Mouse (Mus musculus) erythroblast, embryonic 14.5 days (primary cell): Measurements from ENCODE around the gene Flt4. TPM values are rescaled to one million over a fixed set of nuclear protein-coding genes. Genes with fewer than 3 reads are reported as not detected.

Experiments used
- H3K27me3 ChIP-seq: 2 replicates; pipeline ENCODE4 v1.6.1; 2012; ENCODE audit warnings: inconsistent platforms; ENCODE audit not compliant: control insufficient read depth
- H3K36me3 ChIP-seq: 2 replicates; pipeline ENCODE4 v1.6.1; 2012; ENCODE audit warnings: mild to moderate bottlenecking, inconsistent platforms; ENCODE audit not compliant: control insufficient read depth
- H3K4me1 ChIP-seq: 2 replicates; pipeline ENCODE4 v1.6.1; 2012; ENCODE audit warnings: inconsistent platforms; ENCODE audit not compliant: control insufficient read depth
- H3K4me3 ChIP-seq: replicated peaks from 2 replicates; pipeline ENCODE3; 2012; ENCODE audit warnings: moderate library complexity, mild to moderate bottlenecking, inconsistent platforms
- H3K9me3 ChIP-seq: 2 replicates; pipeline ENCODE4 v1.6.1; 2012; ENCODE audit warnings: low read length, inconsistent platforms, mixed read lengths; ENCODE audit not compliant: control insufficient read depth
- GATA1 ChIP-seq: IDR thresholded peaks from 2 replicates; pipeline ENCODE4 v1.6.1; 2012; ENCODE audit warnings: low read length, inconsistent platforms, mixed read lengths
- TAL1 ChIP-seq: IDR thresholded peaks from 3 replicates; pipeline ENCODE4 v1.6.1; 2012; ENCODE audit warnings: low read length, inconsistent platforms, mixed read lengths
- polyA plus RNA-seq: library from polyadenylated mRNA; stranded (reverse); fragments of >175 nt; gene quantifications from 2 replicates; pipeline ENCODE4 v1.2.3, GENCODE M21; 2012

Gene Flt4
- polyA plus RNA-seq, 1 experiment: 0.04 TPM

DNA sequence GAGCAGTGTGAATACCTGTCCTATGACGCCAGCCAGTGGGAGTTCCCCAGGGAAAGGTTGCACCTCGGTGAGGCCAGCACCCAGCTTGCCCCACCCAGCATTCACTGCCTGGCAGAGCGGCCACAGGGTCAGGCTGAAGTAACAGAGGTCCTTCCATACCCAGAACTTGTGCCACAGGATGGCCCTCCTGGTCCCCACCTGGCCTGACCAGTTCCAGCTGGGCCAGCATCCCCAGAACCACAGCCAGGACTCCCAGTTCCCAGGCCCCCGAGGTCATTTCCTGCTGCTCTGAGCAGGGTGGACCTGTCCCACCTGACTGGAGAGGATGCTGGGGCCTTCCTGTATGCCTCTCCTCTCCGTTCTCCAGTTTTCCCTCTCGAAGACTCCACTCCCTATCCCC, 26.6 kb downstream of the Flt4 start:
- Histone ChIP-seq H3K4me3 (no peak overlapping the region), H3K27me3 (peaks cover 46% of the 10 kb centered on the region), H3K4me1 (no peaks in the 10 kb centered on the region; the same call in 1 of the 2 replicates), H3K9me3 (no peaks in the 10 kb centered on the region), H3K36me3 (no peaks in the 10 kb centered on the region)
- TF ChIP-seq GATA1 (no peak), TAL1 (no peak)

GRCm38 (mm10) chr11:49636449-49636848, 27.4 kb downstream of the Flt4 start:
- Histone ChIP-seq H3K27me3 (peaks cover 46% of the 10 kb centered on the region), H3K36me3 (no peaks in the 10 kb centered on the region), H3K4me1 (no peaks in the 10 kb centered on the region; the same call in 1 of the 2 replicates), H3K9me3 (no peaks in the 10 kb centered on the region), H3K4me3 (no peak overlapping the region)
- TF ChIP-seq TAL1: no peak
- TF ChIP-seq GATA1: no peak

GRCm38 (mm10) chr11:49645677-49646076, 36.6 kb downstream of the Flt4 start:
- TF ChIP-seq TAL1 (no peak), GATA1 (no peak)

DNA sequence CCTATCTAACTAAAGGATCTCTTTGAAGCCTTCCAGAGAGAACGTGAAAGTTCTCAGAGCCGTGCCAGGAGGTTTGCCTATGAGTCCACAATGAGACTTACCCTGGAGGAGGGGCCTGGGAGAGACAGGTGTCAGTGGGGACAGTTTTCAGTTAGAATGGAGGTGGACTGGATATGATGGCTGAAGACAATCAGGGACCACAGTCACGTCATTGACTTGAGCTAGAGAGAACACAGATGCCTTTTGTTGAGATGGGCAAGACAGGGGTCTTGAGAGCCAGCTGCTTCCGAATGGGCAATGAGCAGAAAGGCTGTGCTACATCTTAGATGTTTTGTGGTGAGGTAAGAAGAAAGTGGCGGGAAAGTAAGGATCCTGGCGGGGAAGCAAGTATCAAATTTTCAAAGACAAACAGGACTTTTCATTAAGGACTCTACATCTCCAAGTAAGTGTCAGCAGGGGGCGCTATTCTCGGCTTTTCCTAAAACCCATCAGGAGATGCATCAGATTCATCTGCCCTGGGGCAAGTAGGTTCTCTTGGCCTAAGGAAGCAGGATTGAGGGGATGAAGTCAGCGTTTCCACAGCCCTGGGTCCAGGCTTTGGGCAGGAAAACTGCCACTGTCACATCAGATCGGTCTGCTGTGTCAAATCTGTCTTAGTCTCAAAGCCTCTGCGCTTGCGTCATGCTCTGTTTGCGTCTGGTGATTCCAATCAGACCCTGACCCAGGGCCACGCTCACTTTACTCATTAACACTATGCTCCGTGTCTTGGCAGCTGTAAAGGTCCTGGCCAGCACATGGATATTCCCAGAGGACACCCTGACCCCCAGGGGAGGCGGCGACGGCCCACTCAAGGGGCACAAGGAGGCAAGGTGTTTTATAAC, 41.3 kb downstream of the Flt4 start:
- Histone ChIP-seq H3K27me3 (no peaks in the 10 kb centered on the region), H3K9me3 (peaks cover 5% of the 10 kb centered on the region; the same call in 1 of the 2 replicates), H3K4me3 (no peak overlapping the region), H3K36me3 (no peaks in the 10 kb centered on the region), H3K4me1 (peaks cover 34% of the 10 kb centered on the region)
- TF ChIP-seq GATA1 (no peak), TAL1 (no peak)

More at GRCm38 (mm10) chr11:49645677-49646076, 36.6 kb downstream of the Flt4 start:
- Histone ChIP-seq H3K4me1 (peaks cover 10% of the 10 kb centered on the region), H3K36me3 (no peaks in the 10 kb centered on the region), H3K27me3 (no peaks in the 10 kb centered on the region), H3K9me3 (no peaks in the 10 kb centered on the region), H3K4me3 (no peak overlapping the region)

DNA sequence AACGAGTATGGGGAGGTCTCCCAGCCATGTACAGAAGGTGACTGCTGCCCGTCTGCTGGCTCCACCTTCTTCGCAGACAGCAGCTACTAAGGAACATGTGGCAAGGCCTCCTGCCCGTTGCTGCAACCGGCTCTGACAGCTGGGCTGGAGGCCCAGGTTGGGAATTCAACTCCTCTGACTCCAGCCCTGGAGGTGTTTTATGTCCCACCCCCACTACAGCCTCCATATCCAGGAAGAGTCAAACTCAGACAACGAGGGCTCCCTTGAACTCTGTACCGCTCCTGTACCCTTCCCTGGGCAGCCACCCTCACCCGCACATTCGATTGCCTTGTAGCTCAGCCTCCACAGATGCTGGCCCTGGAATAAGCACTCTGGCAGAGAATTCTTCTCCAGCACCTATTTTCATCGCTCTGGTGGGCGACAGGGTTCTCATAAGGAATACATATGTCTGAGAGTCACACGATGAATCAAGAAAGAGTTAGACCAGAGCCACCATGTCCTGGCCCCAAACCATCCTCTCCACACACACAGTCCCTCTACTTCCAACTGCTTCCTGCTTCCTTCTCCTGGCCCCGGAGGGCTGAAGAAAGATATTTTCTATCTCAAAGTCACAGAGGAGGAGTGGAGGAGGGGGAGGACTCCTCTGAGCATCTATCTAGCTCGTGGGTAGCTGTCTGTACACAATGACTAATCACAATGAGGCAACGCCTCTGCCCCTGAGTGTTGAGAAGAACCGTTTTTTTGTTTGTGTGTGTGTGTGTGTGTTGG, 42.1 kb downstream of the Flt4 start:
- Histone ChIP-seq H3K9me3 (peaks cover 5% of the 10 kb centered on the region; the same call in 1 of the 2 replicates), H3K27me3 (no peaks in the 10 kb centered on the region), H3K4me3 (peak overlapping the region; percentile 21), H3K4me1 (peaks cover 34% of the 10 kb centered on the region), H3K36me3 (no peaks in the 10 kb centered on the region)
- no peak for TF ChIP-seq TAL1
- no peak for TF ChIP-seq GATA1

GRCm38 (mm10) chr11:49651762-49652322, 42.8 kb downstream of the Flt4 start:
- H3K9me3 ChIP-seq: peaks cover 5% of the 10 kb centered on the region; the same call in 1 of the 2 replicates

GRCm38 (mm10) chr11:49652401-49653078, 43.5 kb downstream of the Flt4 start:
- no peak for TF ChIP-seq GATA1
- no peak for TF ChIP-seq TAL1
- no peaks in the 10 kb centered on the region for H3K27me3 ChIP-seq
- peak overlapping the region; percentile 32 for H3K4me3 ChIP-seq

More at GRCm38 (mm10) chr11:49651762-49652322, 42.8 kb downstream of the Flt4 start:
- Histone ChIP-seq H3K27me3 (no peaks in the 10 kb centered on the region), H3K4me3 (peak overlapping the region; percentile 21), H3K4me1 (peaks cover 34% of the 10 kb centered on the region), H3K36me3 (no peaks in the 10 kb centered on the region)
- TF ChIP-seq GATA1 (no peak), TAL1 (no peak)

DNA sequence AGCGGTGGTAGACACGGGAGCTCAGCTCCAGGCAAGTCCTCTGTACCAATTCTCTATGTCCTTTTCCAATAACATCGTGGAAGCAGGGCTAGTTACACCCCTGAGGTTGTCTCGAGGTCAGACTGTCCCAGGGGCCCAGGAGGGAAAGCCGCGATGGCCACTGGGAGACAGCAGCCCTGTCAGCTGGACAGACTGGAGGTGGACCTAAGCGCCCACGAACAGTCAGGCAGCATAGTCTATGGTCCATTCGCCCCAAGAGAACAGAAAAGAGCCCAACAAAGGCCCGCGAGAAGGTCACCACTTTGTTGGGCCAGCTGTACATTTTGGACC, 44.0 kb downstream of the Flt4 start:
- no peaks in the 10 kb centered on the region for H3K27me3 ChIP-seq
- no peak for TF ChIP-seq TAL1
- TF ChIP-seq GATA1: no peak
- peaks cover 34% of the 10 kb centered on the region for H3K4me1 ChIP-seq
- no peaks in the 10 kb centered on the region for H3K36me3 ChIP-seq
- H3K9me3 ChIP-seq: peaks cover 5% of the 10 kb centered on the region; the same call in 1 of the 2 replicates
- peak overlapping the region; percentile 32 for H3K4me3 ChIP-seq

More at GRCm38 (mm10) chr11:49652401-49653078, 43.5 kb downstream of the Flt4 start:
- Histone ChIP-seq H3K36me3 (no peaks in the 10 kb centered on the region), H3K4me1 (peaks cover 34% of the 10 kb centered on the region), H3K9me3 (peaks cover 5% of the 10 kb centered on the region; the same call in 1 of the 2 replicates)
